Mouse (Mus musculus) lung, postnatal 0 days (tissue): ENCODE measurements around the gene Inpp5f. TPM values are rescaled to one million over a fixed set of nuclear protein-coding genes. Genes with fewer than 3 reads are reported as not detected.

Experiments
- ATAC-seq: fragments of 200-750 bp; cut with Nextera tagmentation; 2 replicates; pipeline ENCODE4 v1.8.0; 2017; ENCODE audit warnings: moderate library complexity
- DNase-seq: peaks from one replicate; pipeline ENCODE4 v3.0.0-alpha.2; 2016; ENCODE audit warnings: low spot score
- H3K27ac ChIP-seq: fragments of 300-500 bp; sonication (generic); 2 replicates; pipeline ENCODE4 v1.5.1; 2014; ENCODE audit warnings: antibody characterized with exemption, mild to moderate bottlenecking, low read length, mixed read lengths
- H3K27me3 ChIP-seq: fragments of 300-500 bp; sonication (generic); replicated peaks from 2 replicates; pipeline ENCODE4 v1.6.1; 2014; ENCODE audit warnings: low read length, mixed read lengths; ENCODE audit not compliant: insufficient read depth
- H3K36me3 ChIP-seq: fragments of 300-500 bp; sonication (generic); 2 replicates; pipeline ENCODE4 v1.6.1; 2014; ENCODE audit warnings: low read length, mixed read lengths; ENCODE audit not compliant: insufficient read depth
- H3K4me1 ChIP-seq: fragments of 300-500 bp; sonication (generic); 2 replicates; pipeline ENCODE4 v1.6.1; 2014; ENCODE audit warnings: antibody characterized with exemption, low read depth, low read length, mixed read lengths; ENCODE audit not compliant: insufficient read depth
- H3K4me2 ChIP-seq: fragments of 300-500 bp; sonication (generic); replicated peaks from 2 replicates; pipeline ENCODE4 v1.6.1; 2014; ENCODE audit warnings: low read depth, mild to moderate bottlenecking, low read length, moderate library complexity, mixed read lengths
- H3K4me3 ChIP-seq: fragments of 300-500 bp; sonication (generic); 2 replicates; pipeline ENCODE4 v1.5.1; 2014; ENCODE audit warnings: low read depth, low read length
- H3K9ac ChIP-seq: fragments of 300-500 bp; sonication (generic); replicated peaks from 2 replicates; pipeline ENCODE4 v1.6.1; 2014; ENCODE audit warnings: low read depth, mild to moderate bottlenecking
- H3K9me3 ChIP-seq: fragments of 300-500 bp; sonication (generic); 2 replicates; pipeline ENCODE4 v1.6.1; 2016; ENCODE audit warnings: low read length, mixed read lengths
- CTCF ChIP-seq: IDR thresholded peaks from 2 replicates; pipeline ENCODE4 v1.5.1; 2016; ENCODE audit warnings: antibody characterized with exemption, mild to moderate bottlenecking
- EP300 ChIP-seq: IDR thresholded peaks from 2 replicates; pipeline ENCODE4 v1.6.1; 2016; ENCODE audit warnings: antibody characterized with exemption, mild to moderate bottlenecking, control low read depth
- WGBS: fragments of 180-500 bp; shearing (Covaris S2); extraction: QIAGEN DNeasy Blood & Tissue Kit; methylation state at CpG from one replicate; pipeline ENCODE4 v1.1.7; 2014; 5-methylcytosine and 5-hydroxymethylcytosine counted together
- polyA plus RNA-seq: library from polyadenylated mRNA; unstranded; fragments of >200 nt; fragmentation: Nextera tagmentation; extraction: Ambion mirVana; gene quantifications from 2 replicates; pipeline ENCODE4 v1.2.1, GENCODE M21; 2015

Gene Inpp5f
- polyA plus RNA-seq, 1 experiment from 2014 or later = 10.7 TPM

- WGBS = 91% methylated on average over 2 of the region's 2 CpGs
- DNase-seq = no peak
- Histone ChIP-seq H3K4me1 (0 out of 2 replicates have a peak, but pooled peaks cover 3% of the 10 kb centered on the region), H3K9me3 (no peaks in the 10 kb centered on the region), H3K27me3 (no peaks in the 10 kb centered on the region), H3K9ac (no peak overlapping the region), H3K27ac (no peak overlapping the region), H3K4me2 (no peak overlapping the region), H3K36me3 (no peaks in the 10 kb centered on the region), H3K4me3 (no peak overlapping the region)
- no peak for TF ChIP-seq CTCF
- TF ChIP-seq EP300 = no peak
- no peak for ATAC-seq
Measured at GRCm38 (mm10) chr7:128625382-128625781, 14.3 kb downstream of the Inpp5f start.

- no peaks in the 10 kb centered on the region for H3K9me3 ChIP-seq
- 77% methylated on average over 4 of the region's 5 CpGs for WGBS
- H3K4me3 ChIP-seq = no peak overlapping the region
- 0 out of 2 replicates have a peak, but pooled peaks cover 3% of the 10 kb centered on the region for H3K4me1 ChIP-seq
- H3K4me2 ChIP-seq = no peak overlapping the region
- no peak overlapping the region for H3K27ac ChIP-seq
- H3K36me3 ChIP-seq = no peaks in the 10 kb centered on the region
- ATAC-seq = no peak
- no peak for DNase-seq
- no peak overlapping the region for H3K9ac ChIP-seq
- no peaks in the 10 kb centered on the region for H3K27me3 ChIP-seq
- TF ChIP-seq EP300 (no peak), CTCF (no peak)
Measured at GRCm38 (mm10) chr7:128626601-128627000, 15.5 kb downstream of the Inpp5f start.

- ATAC-seq (no peak), DNase-seq (no peak)
- H3K9ac ChIP-seq = no peak overlapping the region
- 0 out of 2 replicates have a peak, but pooled peaks cover 3% of the 10 kb centered on the region for H3K4me1 ChIP-seq
- no peak overlapping the region for H3K27ac ChIP-seq
- WGBS = 54% methylated on average over 2 of the region's 2 CpGs
- no peak overlapping the region for H3K4me2 ChIP-seq
- no peaks in the 10 kb centered on the region for H3K36me3 ChIP-seq
- no peaks in the 10 kb centered on the region for H3K9me3 ChIP-seq
- H3K4me3 ChIP-seq = no peak overlapping the region
- TF ChIP-seq EP300 (no peak), CTCF (no peak)
- H3K27me3 ChIP-seq = no peaks in the 10 kb centered on the region
Measured at GRCm38 (mm10) chr7:128627251-128627650, 16.1 kb downstream of the Inpp5f start.

GRCm38 (mm10) chr7:128627723-128628122 lies 16.6 kb downstream of the Inpp5f start:
- 78% methylated on average over 1 of the region's 1 CpGs for WGBS
- H3K4me2 ChIP-seq = no peak overlapping the region
- no peak overlapping the region for H3K9ac ChIP-seq
- DNase-seq (no peak), ATAC-seq (no peak)
- TF ChIP-seq CTCF = no peak
- TF ChIP-seq EP300 = no peak
- no peaks in the 10 kb centered on the region for H3K9me3 ChIP-seq
- no peak overlapping the region for H3K27ac ChIP-seq
- H3K4me1 ChIP-seq = 0 out of 2 replicates have a peak, but pooled peaks cover 3% of the 10 kb centered on the region
- H3K4me3 ChIP-seq = no peak overlapping the region
- H3K27me3 ChIP-seq = no peaks in the 10 kb centered on the region
- no peaks in the 10 kb centered on the region for H3K36me3 ChIP-seq

- H3K4me3 ChIP-seq = no peak overlapping the region
- DNase-seq (no peak), ATAC-seq (no peak)
- H3K4me2 ChIP-seq = no peak overlapping the region
- no peaks in the 10 kb centered on the region for H3K36me3 ChIP-seq
- WGBS = 55% methylated on average over 3 of the region's 4 CpGs
- H3K9me3 ChIP-seq = no peaks in the 10 kb centered on the region
- H3K9ac ChIP-seq = no peak overlapping the region
- H3K27ac ChIP-seq = no peak overlapping the region
- TF ChIP-seq CTCF = no peak
- no peak for TF ChIP-seq EP300
- no peaks in the 10 kb centered on the region for H3K4me1 ChIP-seq
- no peaks in the 10 kb centered on the region for H3K27me3 ChIP-seq
Measured at GRCm38 (mm10) chr7:128633156-128633555, 22.0 kb downstream of the Inpp5f start.

- Histone ChIP-seq H3K4me3 (no peak overlapping the region), H3K4me2 (no peak overlapping the region), H3K4me1 (no peaks in the 10 kb centered on the region), H3K27me3 (no peaks in the 10 kb centered on the region), H3K9me3 (no peaks in the 10 kb centered on the region), H3K9ac (no peak overlapping the region), H3K36me3 (no peaks in the 10 kb centered on the region), H3K27ac (no peak overlapping the region)
- ATAC-seq (no peak), DNase-seq (peak; percentile 33)
- no peak for TF ChIP-seq EP300
- no peak for TF ChIP-seq CTCF
- WGBS = 65% methylated on average over 5 of the region's 5 CpGs
Measured at GRCm38 (mm10) chr7:128639925-128640485, 28.9 kb downstream of the Inpp5f start.

GRCm38 (mm10) chr7:128641571-128641970 lies 30.4 kb downstream of the Inpp5f start:
- Histone ChIP-seq H3K4me1 (no peaks in the 10 kb centered on the region), H3K27me3 (no peaks in the 10 kb centered on the region), H3K4me2 (no peak overlapping the region), H3K36me3 (no peaks in the 10 kb centered on the region), H3K27ac (no peak overlapping the region), H3K9me3 (no peaks in the 10 kb centered on the region), H3K4me3 (no peak overlapping the region), H3K9ac (no peak overlapping the region)
- TF ChIP-seq EP300 (no peak), CTCF (no peak)
- DNase-seq (no peak), ATAC-seq (no peak)
- 91% methylated on average over 7 of the region's 7 CpGs for WGBS
